Mouse (Mus musculus): Measurements from ENCODE around the gene Msrb3. TPM values are rescaled to one million over a fixed set of nuclear protein-coding genes. Genes with fewer than 3 reads are reported as not detected.

The Msrb3 gene
- polyA plus RNA-seq, 1 experiment from 2014 or later: 20.6 TPM

- H3K27ac ChIP-seq (replicated peaks): no peak overlapping the region; the same call in 1 of the 2 replicates
- H3K9me3 ChIP-seq: no peaks in the 10 kb centered on the region
- peaks cover 62% of the 10 kb centered on the region for H3K36me3 ChIP-seq
- no peak overlapping the region for H3K4me2 ChIP-seq
- peaks cover 13% of the 10 kb centered on the region for H3K4me1 ChIP-seq
- WGBS: 85% methylated on average over 12 of the region's 12 CpGs
- H3K9ac ChIP-seq: no peak overlapping the region
- no peak for ATAC-seq (ENCODE audit: extremely low read depth, insufficient number of reproducible peaks, low FRiP score, low TSS enrichment)
- no peaks in the 10 kb centered on the region for H3K27me3 ChIP-seq (replicated peaks)
- H3K4me3 ChIP-seq: no peak overlapping the region
These were observed 71.1 kb downstream of the Msrb3 start for GRCm38 (mm10) chr10:120827761-120828160.

- H3K27me3 ChIP-seq (replicated peaks): no peaks in the 10 kb centered on the region
- H3K4me1 ChIP-seq: peaks cover 18% of the 10 kb centered on the region
- peak overlapping the region; percentile 47 for H3K4me2 ChIP-seq
- H3K9ac ChIP-seq: no peak overlapping the region
- peak overlapping the region; percentile 46 for H3K27ac ChIP-seq (replicated peaks)
- peaks cover 63% of the 10 kb centered on the region for H3K36me3 ChIP-seq
- no peak for ATAC-seq (ENCODE audit: extremely low read depth, insufficient number of reproducible peaks, low FRiP score, low TSS enrichment)
- no peaks in the 10 kb centered on the region for H3K9me3 ChIP-seq
- 63% methylated on average over 27 of the region's 27 CpGs for WGBS
- peak overlapping the region; percentile 20 for H3K4me3 ChIP-seq
These were observed 71.9 kb downstream of the Msrb3 start for GRCm38 (mm10) chr10:120826795-120827669.

- no peak overlapping the region for H3K27ac ChIP-seq (replicated peaks)
- H3K36me3 ChIP-seq: peaks cover 60% of the 10 kb centered on the region
- H3K9me3 ChIP-seq: no peaks in the 10 kb centered on the region
- H3K27me3 ChIP-seq (replicated peaks): no peaks in the 10 kb centered on the region
- 59% methylated on average over 7 of the region's 7 CpGs for WGBS
- no peak overlapping the region for H3K4me3 ChIP-seq
- no peak overlapping the region for H3K9ac ChIP-seq
- no peak for ATAC-seq (ENCODE audit: extremely low read depth, insufficient number of reproducible peaks, low FRiP score, low TSS enrichment)
- H3K4me2 ChIP-seq: no peak overlapping the region
- H3K4me1 ChIP-seq: peaks cover 25% of the 10 kb centered on the region
These were observed 72.5 kb downstream of the Msrb3 start for GRCm38 (mm10) chr10:120826381-120826780.

- ATAC-seq (ENCODE audit: extremely low read depth, insufficient number of reproducible peaks, low FRiP score, low TSS enrichment): no peak
- Histone ChIP-seq H3K27ac (replicated peaks) (no peak overlapping the region), H3K9me3 (no peaks in the 10 kb centered on the region), H3K4me1 (peaks cover 28% of the 10 kb centered on the region), H3K36me3 (peaks cover 59% of the 10 kb centered on the region), H3K4me3 (no peak overlapping the region), H3K27me3 (replicated peaks) (no peaks in the 10 kb centered on the region), H3K9ac (no peak overlapping the region), H3K4me2 (no peak overlapping the region)
- 71% methylated on average over 11 of the region's 11 CpGs for WGBS
These were observed 73.3 kb downstream of the Msrb3 start for GRCm38 (mm10) chr10:120825594-120825993.

GRCm38 (mm10) chr10:120821491-120822358 lies 77.2 kb downstream of the Msrb3 start:
- Histone ChIP-seq H3K36me3 (peaks cover 34% of the 10 kb centered on the region), H3K4me2 (peak overlapping the region; percentile 48), H3K4me3 (no peak overlapping the region), H3K9me3 (no peaks in the 10 kb centered on the region), H3K4me1 (peaks cover 22% of the 10 kb centered on the region), H3K27ac (replicated peaks) (peak overlapping the region; percentile 57), H3K9ac (peak overlapping the region; percentile 37; the same call in 1 of the 2 replicates), H3K27me3 (replicated peaks) (no peaks in the 10 kb centered on the region)
- WGBS: 37% methylated on average over 20 of the region's 20 CpGs
- no peak; the same call in 1 of the 2 replicates for ATAC-seq (ENCODE audit: extremely low read depth, insufficient number of reproducible peaks, low FRiP score, low TSS enrichment)

GRCm38 (mm10) chr10:120820781-120821300 lies 78.1 kb downstream of the Msrb3 start:
- H3K36me3 ChIP-seq: peaks cover 34% of the 10 kb centered on the region
- 74% methylated on average over 12 of the region's 12 CpGs for WGBS
- no peak overlapping the region for H3K9ac ChIP-seq
- no peak overlapping the region for H3K27ac ChIP-seq (replicated peaks)
- peaks cover 19% of the 10 kb centered on the region for H3K4me1 ChIP-seq
- H3K4me2 ChIP-seq: no peak overlapping the region
- no peaks in the 10 kb centered on the region for H3K9me3 ChIP-seq
- H3K27me3 ChIP-seq (replicated peaks): no peaks in the 10 kb centered on the region
- ATAC-seq (ENCODE audit: extremely low read depth, insufficient number of reproducible peaks, low FRiP score, low TSS enrichment): no peak
- H3K4me3 ChIP-seq: no peak overlapping the region

- H3K27me3 ChIP-seq (replicated peaks): no peaks in the 10 kb centered on the region
- H3K4me1 ChIP-seq: peaks cover 29% of the 10 kb centered on the region
- no peak overlapping the region for H3K4me3 ChIP-seq
- no peak overlapping the region for H3K27ac ChIP-seq (replicated peaks)
- no peak overlapping the region for H3K4me2 ChIP-seq
- ATAC-seq (ENCODE audit: extremely low read depth, insufficient number of reproducible peaks, low FRiP score, low TSS enrichment): no peak
- H3K9ac ChIP-seq: no peak overlapping the region
- no peaks in the 10 kb centered on the region for H3K9me3 ChIP-seq
- peaks cover 17% of the 10 kb centered on the region for H3K36me3 ChIP-seq
- 68% methylated on average over 5 of the region's 5 CpGs for WGBS
These were observed 83.6 kb downstream of the Msrb3 start for GRCm38 (mm10) chr10:120815290-120815689.

- Histone ChIP-seq H3K4me1 (peaks cover 37% of the 10 kb centered on the region), H3K9ac (peak overlapping the region; percentile 64), H3K9me3 (no peaks in the 10 kb centered on the region), H3K27ac (replicated peaks) (peak overlapping the region; percentile 75), H3K27me3 (replicated peaks) (no peaks in the 10 kb centered on the region), H3K4me2 (peak overlapping the region; percentile 55), H3K36me3 (peaks cover 24% of the 10 kb centered on the region; the same call in 1 of the 2 replicates), H3K4me3 (peak overlapping the region; percentile 24)
- 36% methylated on average over 24 of the region's 24 CpGs for WGBS
- no peak; the same call in 1 of the 2 replicates for ATAC-seq (ENCODE audit: extremely low read depth, insufficient number of reproducible peaks, low FRiP score, low TSS enrichment)
These were observed 87.0 kb downstream of the Msrb3 start for GRCm38 (mm10) chr10:120811796-120812443.

- Histone ChIP-seq H3K4me1 (peaks cover 33% of the 10 kb centered on the region), H3K9me3 (no peaks in the 10 kb centered on the region), H3K9ac (0 out of 2 replicates have a peak overlapping the region, but pooled peaks have one; percentile 64), H3K4me2 (peak overlapping the region; percentile 55), H3K36me3 (peaks cover 24% of the 10 kb centered on the region; the same call in 1 of the 2 replicates), H3K27ac (replicated peaks) (peak overlapping the region; percentile 75), H3K27me3 (replicated peaks) (no peaks in the 10 kb centered on the region), H3K4me3 (no peak overlapping the region)
- WGBS: 53% methylated on average over 4 of the region's 4 CpGs
- ATAC-seq (ENCODE audit: extremely low read depth, insufficient number of reproducible peaks, low FRiP score, low TSS enrichment): no peak
These were observed 87.9 kb downstream of the Msrb3 start for GRCm38 (mm10) chr10:120810832-120811571.

GRCm38 (mm10) chr10:120810053-120810696 lies 88.7 kb downstream of the Msrb3 start:
- H3K36me3 ChIP-seq: peaks cover 26% of the 10 kb centered on the region
- H3K27me3 ChIP-seq (replicated peaks): no peaks in the 10 kb centered on the region
- H3K4me2 ChIP-seq: 0 out of 2 replicates have a peak overlapping the region, but pooled peaks have one; percentile 1
- peaks cover 33% of the 10 kb centered on the region for H3K4me1 ChIP-seq
- no peaks in the 10 kb centered on the region for H3K9me3 ChIP-seq
- H3K27ac ChIP-seq (replicated peaks): peak overlapping the region; percentile 75; the same call in 1 of the 2 replicates
- no peak for ATAC-seq (ENCODE audit: extremely low read depth, insufficient number of reproducible peaks, low FRiP score, low TSS enrichment)
- H3K4me3 ChIP-seq: no peak overlapping the region
- 52% methylated on average over 14 of the region's 14 CpGs for WGBS
- H3K9ac ChIP-seq: no peak overlapping the region

All from heart, embryonic 13.5 days (tissue).